12 mouse cellular contexts compared by ENCODE assay signal in genomic region chr12:79649796-79650195, GRCm38 (mm10).
"Had no signal": no experiment of that assay in that cellular context is flagged by ENCODE, and none has a peak within 500 bp of the region (broad histone marks: within the 10 kb centered on the region; RNA-seq: fewer than 3 reads in every experiment).

No protein-coding gene starts in this region.

- H3K27ac ChIP-seq: left cerebral cortex, adult 2 months; limb, embryonic 15.5 days; liver, embryonic 12.5 days; neural tube, embryonic 12.5 days had no signal

- H3K4me3 ChIP-seq: left cerebral cortex, adult 2 months; limb, embryonic 15.5 days; liver, embryonic 12.5 days; myocyte; neural tube, embryonic 12.5 days had no signal

- H3K9ac ChIP-seq: limb, embryonic 15.5 days; liver, embryonic 12.5 days; neural tube, embryonic 12.5 days had no signal

- ATAC-seq: liver, embryonic 12.5 days had no signal

- H3K36me3 ChIP-seq: limb, embryonic 15.5 days; liver, embryonic 12.5 days; neural tube, embryonic 12.5 days had no signal

- H3K4me2 ChIP-seq: limb, embryonic 15.5 days; liver, embryonic 12.5 days; neural tube, embryonic 12.5 days had no signal

- H3K9me3 ChIP-seq: limb, embryonic 15.5 days; liver, embryonic 12.5 days; neural tube, embryonic 12.5 days had no signal

- H3K27me3 ChIP-seq: limb, embryonic 15.5 days; liver, embryonic 12.5 days; neural tube, embryonic 12.5 days had no signal

- DNase-seq: kidney, adult 18-20 months; kidney, postnatal 10 days; midbrain, embryonic 14.5 days; retina, postnatal 1 day; right cerebral cortex, postnatal 4 days; spleen, adult 18-20 months; thymus, postnatal 4 days had no signal

- H3K4me1 ChIP-seq: liver, embryonic 12.5 days; neural tube, embryonic 12.5 days had no signal
